Mouse (Mus musculus): ENCODE data around the gene Bmp2k. TPM values are rescaled to one million over a fixed set of nuclear protein-coding genes. Genes with fewer than 3 reads are reported as not detected.
A peak's percentile ranks its signal among the peaks of the same experiment; 100 is the strongest.

Gene Bmp2k
- polyA plus RNA-seq, 1 experiment from 2014 or later, result 10.1 TPM

GRCm38 (mm10) chr5:97126005-97126404, 128.5 kb downstream of the Bmp2k start:
- Histone ChIP-seq H3K27ac (no peak overlapping the region), H3K27me3 (peaks cover 2% of the 10 kb centered on the region), H3K9me3 (replicated peaks) (no peaks in the 10 kb centered on the region), H3K36me3 (no peaks in the 10 kb centered on the region), H3K4me2 (no peak overlapping the region), H3K4me3 (replicated peaks) (no peak overlapping the region), H3K9ac (no peak overlapping the region), H3K4me1 (no peaks in the 10 kb centered on the region)
- WGBS, result 21% methylated on average over 4 of the region's 4 CpGs
- ATAC-seq (replicated peaks; ENCODE audit: low FRiP score), result peak; percentile 80

- WGBS, result 72% methylated on average over 6 of the region's 6 CpGs
- Histone ChIP-seq H3K9ac (no peak overlapping the region), H3K4me3 (replicated peaks) (no peak overlapping the region), H3K9me3 (replicated peaks) (no peaks in the 10 kb centered on the region), H3K4me1 (no peaks in the 10 kb centered on the region), H3K27me3 (peaks cover 2% of the 10 kb centered on the region), H3K4me2 (no peak overlapping the region), H3K27ac (no peak overlapping the region), H3K36me3 (no peaks in the 10 kb centered on the region)
- no peak for ATAC-seq (replicated peaks; ENCODE audit: low FRiP score)
Observed at GRCm38 (mm10) chr5:97127284-97127683, 129.8 kb downstream of the Bmp2k start.

GRCm38 (mm10) chr5:97128242-97129226, 131.0 kb downstream of the Bmp2k start:
- H3K9me3 ChIP-seq (replicated peaks), result no peaks in the 10 kb centered on the region
- H3K36me3 ChIP-seq, result no peaks in the 10 kb centered on the region
- H3K9ac ChIP-seq, result no peak overlapping the region
- no peaks in the 10 kb centered on the region for H3K4me1 ChIP-seq
- H3K27ac ChIP-seq, result no peak overlapping the region
- ATAC-seq (replicated peaks; ENCODE audit: low FRiP score), result no peak
- no peak overlapping the region for H3K4me3 ChIP-seq (replicated peaks)
- H3K27me3 ChIP-seq, result peaks cover 2% of the 10 kb centered on the region
- no peak overlapping the region for H3K4me2 ChIP-seq
- WGBS, result 52% methylated on average over 21 of the region's 21 CpGs

GRCm38 (mm10) chr5:97129589-97129988, 132.1 kb downstream of the Bmp2k start:
- ATAC-seq (replicated peaks; ENCODE audit: low FRiP score), result no peak
- Histone ChIP-seq H3K27me3 (peaks cover 2% of the 10 kb centered on the region), H3K4me1 (no peaks in the 10 kb centered on the region), H3K36me3 (no peaks in the 10 kb centered on the region), H3K9me3 (replicated peaks) (no peaks in the 10 kb centered on the region), H3K4me3 (replicated peaks) (no peak overlapping the region), H3K9ac (no peak overlapping the region), H3K4me2 (no peak overlapping the region), H3K27ac (no peak overlapping the region)
- WGBS, result 93% methylated on average over 2 of the region's 2 CpGs

- H3K36me3 ChIP-seq, result no peaks in the 10 kb centered on the region
- WGBS, result 77% methylated on average over 2 of the region's 2 CpGs
- no peaks in the 10 kb centered on the region for H3K9me3 ChIP-seq (replicated peaks)
- no peaks in the 10 kb centered on the region for H3K27me3 ChIP-seq
- H3K4me1 ChIP-seq, result no peaks in the 10 kb centered on the region
- no peak overlapping the region for H3K4me2 ChIP-seq
- no peak overlapping the region for H3K27ac ChIP-seq
- no peak overlapping the region for H3K9ac ChIP-seq
- no peak overlapping the region for H3K4me3 ChIP-seq (replicated peaks)
- no peak for ATAC-seq (replicated peaks; ENCODE audit: low FRiP score)
Observed at GRCm38 (mm10) chr5:97135331-97135730, 137.8 kb downstream of the Bmp2k start.

Other genes starting within 250 kb of the Bmp2k start
- 68.1 and 68.2 TPM in 2 replicates for gene Anxa3, start 204.3 kb upstream of the Bmp2k start, polyA plus RNA-seq (2015; fragmentation: Nextera tagmentation; extraction: Ambion mirVana)
- gene Paqr3, start 113.9 kb downstream of the Bmp2k start, polyA plus RNA-seq (2015; fragmentation: Nextera tagmentation; extraction: Ambion mirVana), result 3.8 and 3.9 TPM in 2 replicates